Mouse (Mus musculus): ENCODE measurements around the gene Abhd6. TPM values are rescaled to one million over a fixed set of nuclear protein-coding genes. Genes with fewer than 3 reads are reported as not detected.

Abhd6 gene
- polyA plus RNA-seq, 1 experiment from 2014 or later: 0.40 TPM

GRCm38 (mm10) chr14:8007084-8007483 is 4.4 kb downstream of the Abhd6 start:
- Histone ChIP-seq H3K36me3 (ENCODE audit: inconsistent target) (no peaks in the 10 kb centered on the region), H3K27ac (no peak overlapping the region), H3K4me3 (ENCODE audit: inconsistent target) (no peak overlapping the region), H3K79me2 (ENCODE audit: inconsistent target) (no peaks in the 10 kb centered on the region)

- no peak overlapping the region for H3K27ac ChIP-seq
- no peaks in the 10 kb centered on the region for H3K36me3 ChIP-seq (ENCODE audit: inconsistent target)
- H3K79me2 ChIP-seq (ENCODE audit: inconsistent target): no peaks in the 10 kb centered on the region
- 47% methylated on average over 2 of the region's 2 CpGs for WGBS (ENCODE audit: missing documents)
- no peak overlapping the region for H3K4me3 ChIP-seq (ENCODE audit: inconsistent target)
Observed at GRCm38 (mm10) chr14:8007486-8007885, 4.8 kb downstream of the Abhd6 start.

GRCm38 (mm10) chr14:8007923-8008322 is 5.2 kb downstream of the Abhd6 start:
- Histone ChIP-seq H3K79me2 (ENCODE audit: inconsistent target) (no peaks in the 10 kb centered on the region), H3K27ac (no peak overlapping the region), H3K36me3 (ENCODE audit: inconsistent target) (no peaks in the 10 kb centered on the region), H3K4me3 (ENCODE audit: inconsistent target) (no peak overlapping the region)
- 89% methylated on average over 10 of the region's 10 CpGs for WGBS (ENCODE audit: missing documents)

GRCm38 (mm10) chr14:8011297-8011696 is 8.6 kb downstream of the Abhd6 start:
- H3K79me2 ChIP-seq (ENCODE audit: inconsistent target): no peaks in the 10 kb centered on the region
- no peak overlapping the region for H3K4me3 ChIP-seq (ENCODE audit: inconsistent target)
- no peak overlapping the region for H3K27ac ChIP-seq
- no peaks in the 10 kb centered on the region for H3K36me3 ChIP-seq (ENCODE audit: inconsistent target)
- WGBS (ENCODE audit: missing documents): 92% methylated on average over 2 of the region's 2 CpGs

- H3K27ac ChIP-seq: no peak overlapping the region
- H3K79me2 ChIP-seq (ENCODE audit: inconsistent target): no peaks in the 10 kb centered on the region
- H3K4me3 ChIP-seq (ENCODE audit: inconsistent target): no peak overlapping the region
- H3K36me3 ChIP-seq (ENCODE audit: inconsistent target): no peaks in the 10 kb centered on the region
- WGBS (ENCODE audit: missing documents): 89% methylated on average over 6 of the region's 6 CpGs
Observed at GRCm38 (mm10) chr14:8011938-8012337, 9.2 kb downstream of the Abhd6 start.

GRCm38 (mm10) chr14:8015756-8016155 is 13.1 kb downstream of the Abhd6 start:
- H3K27ac ChIP-seq: no peak overlapping the region
- WGBS (ENCODE audit: missing documents): 89% methylated on average over 6 of the region's 6 CpGs
- no peak overlapping the region for H3K4me3 ChIP-seq (ENCODE audit: inconsistent target)
- no peaks in the 10 kb centered on the region for H3K79me2 ChIP-seq (ENCODE audit: inconsistent target)
- H3K36me3 ChIP-seq (ENCODE audit: inconsistent target): no peaks in the 10 kb centered on the region

GRCm38 (mm10) chr14:8016276-8016675 is 13.6 kb downstream of the Abhd6 start:
- Histone ChIP-seq H3K36me3 (ENCODE audit: inconsistent target) (no peaks in the 10 kb centered on the region), H3K27ac (no peak overlapping the region), H3K4me3 (ENCODE audit: inconsistent target) (no peak overlapping the region), H3K79me2 (ENCODE audit: inconsistent target) (no peaks in the 10 kb centered on the region)
- WGBS (ENCODE audit: missing documents): 74% methylated on average over 6 of the region's 6 CpGs

- Histone ChIP-seq H3K36me3 (ENCODE audit: inconsistent target) (no peaks in the 10 kb centered on the region), H3K4me3 (ENCODE audit: inconsistent target) (no peak overlapping the region), H3K27ac (no peak overlapping the region), H3K79me2 (ENCODE audit: inconsistent target) (no peaks in the 10 kb centered on the region)
- WGBS (ENCODE audit: missing documents): 93% methylated on average over 1 of the region's 1 CpGs
Observed at GRCm38 (mm10) chr14:8016951-8017350, 14.2 kb downstream of the Abhd6 start.

GRCm38 (mm10) chr14:8020011-8020410 is 17.3 kb downstream of the Abhd6 start:
- Histone ChIP-seq H3K4me3 (ENCODE audit: inconsistent target) (no peak overlapping the region), H3K79me2 (ENCODE audit: inconsistent target) (no peaks in the 10 kb centered on the region), H3K36me3 (ENCODE audit: inconsistent target) (no peaks in the 10 kb centered on the region), H3K27ac (no peak overlapping the region)
- 94% methylated on average over 1 of the region's 1 CpGs for WGBS (ENCODE audit: missing documents)

GRCm38 (mm10) chr14:8020546-8020945 is 17.8 kb downstream of the Abhd6 start:
- H3K79me2 ChIP-seq (ENCODE audit: inconsistent target): no peaks in the 10 kb centered on the region
- H3K27ac ChIP-seq: no peak overlapping the region
- no peak overlapping the region for H3K4me3 ChIP-seq (ENCODE audit: inconsistent target)
- H3K36me3 ChIP-seq (ENCODE audit: inconsistent target): no peaks in the 10 kb centered on the region
- WGBS (ENCODE audit: missing documents): 95% methylated on average over 7 of the region's 7 CpGs

- Histone ChIP-seq H3K27ac (no peak overlapping the region), H3K4me3 (ENCODE audit: inconsistent target) (no peak overlapping the region), H3K36me3 (ENCODE audit: inconsistent target) (no peaks in the 10 kb centered on the region), H3K79me2 (ENCODE audit: inconsistent target) (no peaks in the 10 kb centered on the region)
- WGBS (ENCODE audit: missing documents): 91% methylated on average over 5 of the region's 6 CpGs
Observed at GRCm38 (mm10) chr14:8024469-8024868, 21.8 kb downstream of the Abhd6 start.

GRCm38 (mm10) chr14:8024936-8025335 is 22.2 kb downstream of the Abhd6 start:
- 95% methylated on average over 10 of the region's 10 CpGs for WGBS (ENCODE audit: missing documents)
- Histone ChIP-seq H3K27ac (no peak overlapping the region), H3K4me3 (ENCODE audit: inconsistent target) (no peak overlapping the region), H3K79me2 (ENCODE audit: inconsistent target) (no peaks in the 10 kb centered on the region), H3K36me3 (ENCODE audit: inconsistent target) (no peaks in the 10 kb centered on the region)

GRCm38 (mm10) chr14:8026769-8027531 is 24.2 kb downstream of the Abhd6 start:
- H3K27ac ChIP-seq: no peak overlapping the region
- no peaks in the 10 kb centered on the region for H3K36me3 ChIP-seq (ENCODE audit: inconsistent target)
- 67% methylated on average over 10 of the region's 10 CpGs for WGBS (ENCODE audit: missing documents)
- H3K79me2 ChIP-seq (ENCODE audit: inconsistent target): no peaks in the 10 kb centered on the region
- no peak overlapping the region for H3K4me3 ChIP-seq (ENCODE audit: inconsistent target)

GRCm38 (mm10) chr14:8028086-8028485 is 25.4 kb downstream of the Abhd6 start:
- Histone ChIP-seq H3K79me2 (ENCODE audit: inconsistent target) (no peaks in the 10 kb centered on the region), H3K27ac (no peak overlapping the region), H3K36me3 (ENCODE audit: inconsistent target) (no peaks in the 10 kb centered on the region), H3K4me3 (ENCODE audit: inconsistent target) (no peak overlapping the region)
- 86% methylated on average over 5 of the region's 5 CpGs for WGBS (ENCODE audit: missing documents)

GRCm38 (mm10) chr14:8029752-8030151 is 27.1 kb downstream of the Abhd6 start:
- no peak overlapping the region for H3K4me3 ChIP-seq (ENCODE audit: inconsistent target)
- no peaks in the 10 kb centered on the region for H3K36me3 ChIP-seq (ENCODE audit: inconsistent target)
- 100% methylated on average over 1 of the region's 1 CpGs for whole genome bisulfite sequencing (ENCODE audit: missing documents)
- H3K79me2 ChIP-seq (ENCODE audit: inconsistent target): no peaks in the 10 kb centered on the region
- H3K27ac ChIP-seq: no peak overlapping the region

GRCm38 (mm10) chr14:8030535-8030934 is 27.8 kb downstream of the Abhd6 start:
- Histone ChIP-seq H3K4me3 (ENCODE audit: inconsistent target) (no peak overlapping the region), H3K36me3 (ENCODE audit: inconsistent target) (no peaks in the 10 kb centered on the region), H3K79me2 (ENCODE audit: inconsistent target) (no peaks in the 10 kb centered on the region), H3K27ac (no peak overlapping the region)
- WGBS (ENCODE audit: missing documents): 83% methylated on average over 4 of the region's 4 CpGs
